9 mouse cellular contexts compared by ENCODE assay signal in genomic region chr10:127514111-127514698, GRCm38 (mm10). TPM values are rescaled to one million over a fixed set of nuclear protein-coding genes. Genes with fewer than 3 reads are reported as not detected.
DNase-seq lines count a peak whose midpoint lies in the region; ATAC-seq and TF ChIP-seq lines count a peak whose summit lies in the region.
"Had no signal": no experiment of that assay in that cellular context is flagged by ENCODE, and none has a peak within 500 bp of the region (broad histone marks: within the 10 kb centered on the region; RNA-seq: fewer than 3 reads in every experiment).

No protein-coding gene starts in this region.

- WGBS in hindbrain, embryonic 12.5 days, result 9% methylated on average over 13 of the region's 13 CpGs
- WGBS in liver, postnatal 0 days (ENCODE audit: insufficient replicate concordance), result 14% methylated on average over 13 of the region's 13 CpGs

- DNase-seq in liver, postnatal 0 days, result no peak
- DNase-seq in cerebellum, postnatal 25 days, result no peak
- no peak for DNase-seq in gastrocnemius, adult 8-10 months (ENCODE audit: low spot score in 2 of 2)
- DNase-seq: adrenal gland, postnatal 25 days had no signal

- TF ChIP-seq CTCF in E14TG2a.4 (conservative IDR thresholded peaks at IDR 0.05; ENCODE audit: low read length), result no peak
- no peak for TF ChIP-seq CTCF in liver, postnatal 0 days (IDR thresholded peaks at IDR 0.05; ENCODE audit: low read depth)

- no peak for TF ChIP-seq EP300 in liver, postnatal 0 days (IDR thresholded peaks at IDR 0.05; ENCODE audit: low read depth)

- H3K27ac ChIP-seq in hindbrain, embryonic 12.5 days, result peak overlapping the region; percentile 98
- H3K27ac ChIP-seq in liver, postnatal 0 days (ENCODE audit: low read depth), result peak overlapping the region; percentile 82; the same call in 1 of the 2 replicates

- peaks cover 80% of the 10 kb centered on the region for H3K4me1 ChIP-seq in erythroblast, embryonic 14.5 days (ENCODE audit: control insufficient read depth)
- H3K4me1 ChIP-seq in E14TG2a.4 (replicated peaks; ENCODE audit: low read depth, low read length), result peaks cover 98% of the 10 kb centered on the region
- peaks cover 86% of the 10 kb centered on the region for H3K4me1 ChIP-seq in hindbrain, embryonic 12.5 days
- peaks cover 52% of the 10 kb centered on the region for H3K4me1 ChIP-seq in liver, postnatal 0 days (ENCODE audit: insufficient read depth)

- peaks cover 27% of the 10 kb centered on the region for H3K36me3 ChIP-seq in erythroblast, embryonic 14.5 days (ENCODE audit: control insufficient read depth)
- H3K36me3 ChIP-seq in E14TG2a.4 (ENCODE audit: insufficient read depth, low read length), result peaks cover 36% of the 10 kb centered on the region
- H3K36me3 ChIP-seq in hindbrain, embryonic 12.5 days, result peaks cover 15% of the 10 kb centered on the region; the same call in 1 of the 2 replicates
- peaks cover 24% of the 10 kb centered on the region for H3K36me3 ChIP-seq in liver, postnatal 0 days (replicated peaks; ENCODE audit: insufficient read depth, low read length)

- no peak overlapping the region for H3K9ac ChIP-seq in hindbrain, embryonic 12.5 days
- peak overlapping the region; percentile 57; the same call in 1 of the 2 replicates for H3K9ac ChIP-seq in liver, postnatal 0 days (replicated peaks)

- H3K27me3 ChIP-seq in erythroblast, embryonic 14.5 days (ENCODE audit: control insufficient read depth), result peaks cover 77% of the 10 kb centered on the region
- H3K27me3 ChIP-seq in E14TG2a.4 (ENCODE audit: insufficient read depth, low read length), result peaks cover 79% of the 10 kb centered on the region
- H3K27me3 ChIP-seq in hindbrain, embryonic 12.5 days, result peaks cover 75% of the 10 kb centered on the region
- peaks cover 58% of the 10 kb centered on the region for H3K27me3 ChIP-seq in liver, postnatal 0 days (ENCODE audit: insufficient read depth, low read length)

- no peak for ATAC-seq in erythroblast, adult 5-6 weeks (replicated peaks; ENCODE audit: low FRiP score, poor library complexity, severe bottlenecking)
- ATAC-seq in hindbrain, embryonic 12.5 days (ENCODE audit: low FRiP score), result no peak
- ATAC-seq in liver, postnatal 0 days, result no peak
- no peak for ATAC-seq in megakaryocyte-erythroid progenitor cell, adult 5-6 weeks (replicated peaks; ENCODE audit: low FRiP score, low TSS enrichment, poor library complexity, severe bottlenecking)

- peak overlapping the region; percentile 75 for H3K4me2 ChIP-seq in hindbrain, embryonic 12.5 days (replicated peaks)
- peak overlapping the region; percentile 71 for H3K4me2 ChIP-seq in liver, postnatal 0 days (ENCODE audit: low read depth, low read length)

- peak overlapping the region; percentile 39 for H3K4me3 ChIP-seq in erythroblast, embryonic 14.5 days (replicated peaks)
- H3K4me3 ChIP-seq in E14TG2a.4 (replicated peaks; ENCODE audit: low read length), result peak overlapping the region; percentile 72
- H3K4me3 ChIP-seq in hindbrain, embryonic 12.5 days, result 0 out of 2 replicates have a peak overlapping the region, but pooled peaks have one; percentile 10
- peak overlapping the region; percentile 35; the same call in 1 of the 2 replicates for H3K4me3 ChIP-seq in liver, postnatal 0 days (ENCODE audit: low read depth, low read length)

- peaks cover 13% of the 10 kb centered on the region; the same call in 1 of the 2 replicates for H3K9me3 ChIP-seq in erythroblast, embryonic 14.5 days (ENCODE audit: control insufficient read depth, low read length)
- H3K9me3 ChIP-seq in E14TG2a.4 (ENCODE audit: low read length), result no peaks in the 10 kb centered on the region
- H3K9me3 ChIP-seq in hindbrain, embryonic 12.5 days (replicated peaks), result no peaks in the 10 kb centered on the region
- no peaks in the 10 kb centered on the region for H3K9me3 ChIP-seq in liver, postnatal 0 days (ENCODE audit: low read length)

RNA-seq across cellular contexts. Expression of gene Ndufa4l2, which starts 0.6 kb away (rescaled TPM):
- 1.1 and 2.6 TPM in 2 replicates for polyA plus RNA-seq in erythroblast, embryonic 14.5 days (2012)
- total RNA-seq in erythroblast, adult 5-6 weeks (2015; ENCODE audit: low replicate concordance), result not detected in 2 replicates
- not detected in 2 replicates for total RNA-seq in erythroblast, adult 5-6 weeks (2017; ENCODE audit: low replicate concordance)
- polyA plus RNA-seq in hindbrain, embryonic 12.5 days (2016; fragmentation: Nextera tagmentation; extraction: Ambion mirVana), result 7.7 and 8.4 TPM in 2 replicates
- 13.1 and 23.1 TPM in 2 replicates for polyA plus RNA-seq in liver, postnatal 0 days (2015; fragmentation: Nextera tagmentation; extraction: Ambion mirVana)
- total RNA-seq in megakaryocyte-erythroid progenitor cell, adult 5-6 weeks (2014; fragmentation: Nextera tagmentation), result not detected in 2 replicates
- total RNA-seq in megakaryocyte-erythroid progenitor cell, adult 5-6 weeks (2017), result not detected in 2 replicates
- total RNA-seq in gastrocnemius, adult 8-10 months (2022), result 10 to 100 TPM in 1 of 4 experiments, 1 to 10 TPM in 3; 4.6 to 11.1 (median 7.6) TPM

RNA-seq across cellular contexts. Expression of gene Shmt2, which starts 8.0 kb away (rescaled TPM):
- polyA plus RNA-seq in erythroblast, embryonic 14.5 days (2012), result 27.8 and 31.8 TPM in 2 replicates
- total RNA-seq in erythroblast, adult 5-6 weeks (2015; ENCODE audit: low replicate concordance), result 17.9 and 19.9 TPM in 2 replicates
- total RNA-seq in erythroblast, adult 5-6 weeks (2017; ENCODE audit: low replicate concordance), result 12.3 and 18.3 TPM in 2 replicates
- 67.1 and 67.5 TPM in 2 replicates for polyA plus RNA-seq in hindbrain, embryonic 12.5 days (2016; fragmentation: Nextera tagmentation; extraction: Ambion mirVana)
- 62.6 and 75.0 TPM in 2 replicates for polyA plus RNA-seq in liver, postnatal 0 days (2015; fragmentation: Nextera tagmentation; extraction: Ambion mirVana)
- total RNA-seq in megakaryocyte-erythroid progenitor cell, adult 5-6 weeks (2014; fragmentation: Nextera tagmentation), result 159 and 164 TPM in 2 replicates
- 76.6 and 87.1 TPM in 2 replicates for total RNA-seq in megakaryocyte-erythroid progenitor cell, adult 5-6 weeks (2017)
- total RNA-seq in gastrocnemius, adult 8-10 months (2022), result 10 to 100 TPM; 20.3 to 23.0 (median 22.8) TPM

RNA-seq across cellular contexts. Expression of gene Stac3, which starts 12.7 kb away (rescaled TPM):
- polyA plus RNA-seq in erythroblast, embryonic 14.5 days (2012), result 0.04 and 0.05 TPM in 2 replicates
- not detected in 2 replicates for total RNA-seq in erythroblast, adult 5-6 weeks (2015; ENCODE audit: low replicate concordance)
- not detected in 2 replicates for total RNA-seq in erythroblast, adult 5-6 weeks (2017; ENCODE audit: low replicate concordance)
- polyA plus RNA-seq in hindbrain, embryonic 12.5 days (2016; fragmentation: Nextera tagmentation; extraction: Ambion mirVana), result 2.2 and 4.8 TPM in 2 replicates
- polyA plus RNA-seq in liver, postnatal 0 days (2015; fragmentation: Nextera tagmentation; extraction: Ambion mirVana), result 0.21 and 0.57 TPM in 2 replicates
- total RNA-seq in megakaryocyte-erythroid progenitor cell, adult 5-6 weeks (2014; fragmentation: Nextera tagmentation), result not detected in 2 replicates
- not detected in 2 replicates for total RNA-seq in megakaryocyte-erythroid progenitor cell, adult 5-6 weeks (2017)
- 100 to 1,000 TPM; 386 to 447 (median 408) TPM for total RNA-seq in gastrocnemius, adult 8-10 months (2022)

RNA-seq across cellular contexts. Expression of gene Nxph4, which starts 20.2 kb away (rescaled TPM):
- not detected in 2 replicates for polyA plus RNA-seq in erythroblast, embryonic 14.5 days (2012)
- total RNA-seq in erythroblast, adult 5-6 weeks (2015; ENCODE audit: low replicate concordance), result not detected in 2 replicates
- total RNA-seq in erythroblast, adult 5-6 weeks (2017; ENCODE audit: low replicate concordance), result not detected in 2 replicates
- polyA plus RNA-seq in hindbrain, embryonic 12.5 days (2016; fragmentation: Nextera tagmentation; extraction: Ambion mirVana), result 101 and 109 TPM in 2 replicates
- polyA plus RNA-seq in liver, postnatal 0 days (2015; fragmentation: Nextera tagmentation; extraction: Ambion mirVana), result not detected in 2 replicates
- not detected in 2 replicates for total RNA-seq in megakaryocyte-erythroid progenitor cell, adult 5-6 weeks (2014; fragmentation: Nextera tagmentation)
- total RNA-seq in megakaryocyte-erythroid progenitor cell, adult 5-6 weeks (2017), result not detected in 2 replicates
- under 1 TPM in 2 of 4 experiments, not detected in 2; 0.16 to 0.27 TPM for total RNA-seq in gastrocnemius, adult 8-10 months (2022)

Comparison
In these comparisons a context has a peak if more than half of its experiments do, and no peak if none do; other contexts are left out.
1. H3K4me3 ChIP-seq: peak in every context shown above with its lines; median percentile 72 in E14TG2a.4; 39 in erythroblast, embryonic 14.5 days; 35 in liver, postnatal 0 days; 10 in hindbrain, embryonic 12.5 days.
2. RNA of gene Ndufa4l2, which starts 0.6 kb away (total RNA-seq): 4.6 to 11.1 TPM in gastrocnemius, adult 8-10 months; not detected in megakaryocyte-erythroid progenitor cell, adult 5-6 weeks and not detected in erythroblast, adult 5-6 weeks; every median in the first group is over 4 times any median in the second.
3. RNA of gene Stac3, which starts 12.7 kb away (total RNA-seq): 386 to 447 TPM in gastrocnemius, adult 8-10 months; not detected in erythroblast, adult 5-6 weeks and not detected in megakaryocyte-erythroid progenitor cell, adult 5-6 weeks; every median in the first group is over 100 times any median in the second.